Mouse (Mus musculus) bone marrow macrophage, adult 2 months (primary cell): Measurements from ENCODE around the gene Med28.

ENCODE experiments used
- CTCF ChIP-seq: IDR thresholded peaks from 2 replicates; pipeline ENCODE4 v1.5.1; 2012; ENCODE audit warnings: low read depth, mild to moderate bottlenecking, low read length, moderate library complexity
- POLR2A ChIP-seq: IDR thresholded peaks from 2 replicates; pipeline ENCODE4 v1.6.1; 2012; ENCODE audit warnings: mild to moderate bottlenecking, low read depth, low read length, borderline replicate concordance

DNA sequence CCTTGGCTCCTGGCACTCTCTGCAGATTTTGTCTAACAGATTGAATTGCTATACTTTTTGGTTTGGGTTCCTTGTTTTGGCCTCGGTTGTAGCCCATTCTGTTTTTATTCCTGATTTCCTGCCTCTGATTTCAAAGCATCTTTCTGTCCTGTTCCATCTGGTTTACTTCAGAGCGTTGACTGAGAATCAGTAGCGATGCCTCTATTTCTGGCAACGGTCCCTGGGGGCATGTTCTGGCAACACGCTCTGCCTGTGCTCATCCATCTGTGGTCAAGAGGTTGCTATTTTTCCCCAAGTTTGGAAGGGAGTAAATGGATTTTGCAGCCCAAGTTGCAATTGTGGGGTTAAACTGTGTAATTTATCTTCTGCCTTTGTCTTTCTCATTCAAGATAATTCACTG, 23.3 kb downstream of the Med28 start:
- no peak for TF ChIP-seq POLR2A
- TF ChIP-seq CTCF = no peak
